14 mouse cellular contexts compared by ENCODE assay signal in genomic region chr11:115178766-115179165, GRCm38 (mm10). TPM values are rescaled to one million over a fixed set of nuclear protein-coding genes. Genes with fewer than 3 reads are reported as not detected.
DNase-seq lines count a peak whose midpoint lies in the region; ATAC-seq and TF ChIP-seq lines count a peak whose summit lies in the region.
"Had no signal": no experiment of that assay in that cellular context is flagged by ENCODE, and none has a peak within 500 bp of the region (broad histone marks: within the 10 kb centered on the region; RNA-seq: fewer than 3 reads in every experiment).

No protein-coding gene starts in this region.

- no peak for DNase-seq in midbrain, embryonic 10.5 days (ENCODE audit: low spot score)
- DNase-seq in midbrain, embryonic 14.5 days, result no peak
- peak; percentile 73 for DNase-seq in kidney, postnatal 14 days
- DNase-seq in cerebellum, adult 2 months, result no peak
- DNase-seq in adrenal gland, postnatal 36 days, result no peak
- DNase-seq: adrenal gland, adult 2 months; heart, postnatal 14 days; lung, postnatal 10 days had no signal

- H3K27ac ChIP-seq in hindbrain, embryonic 13.5 days, result peak overlapping the region; percentile 60; the same call in 1 of the 2 replicates
- no peak overlapping the region for H3K27ac ChIP-seq in hindbrain, embryonic 12.5 days
- peak overlapping the region; percentile 34; the same call in 1 of the 2 replicates for H3K27ac ChIP-seq in midbrain, embryonic 10.5 days (replicated peaks)
- no peak overlapping the region for H3K27ac ChIP-seq in midbrain, embryonic 14.5 days (replicated peaks; ENCODE audit: low read depth, low read length)
- H3K27ac ChIP-seq in stomach, embryonic 15.5 days, result no peak overlapping the region
- no peak overlapping the region for H3K27ac ChIP-seq in cerebellum, adult 2 months (ENCODE audit: insufficient read depth, low read length)

- no peak overlapping the region for H3K4me3 ChIP-seq in hindbrain, embryonic 13.5 days
- H3K4me3 ChIP-seq in hindbrain, embryonic 12.5 days, result no peak overlapping the region
- no peak overlapping the region for H3K4me3 ChIP-seq in midbrain, embryonic 10.5 days
- no peak overlapping the region for H3K4me3 ChIP-seq in midbrain, embryonic 14.5 days (replicated peaks; ENCODE audit: low read depth, low read length)
- H3K4me3 ChIP-seq in stomach, embryonic 15.5 days (replicated peaks), result no peak overlapping the region
- no peak overlapping the region for H3K4me3 ChIP-seq in cerebellum, adult 2 months (replicated peaks; ENCODE audit: insufficient read depth, low read depth, low read length)

- no peaks in the 10 kb centered on the region for H3K36me3 ChIP-seq in hindbrain, embryonic 13.5 days
- H3K36me3 ChIP-seq in hindbrain, embryonic 12.5 days, result no peaks in the 10 kb centered on the region
- peaks cover 22% of the 10 kb centered on the region; the same call in 1 of the 2 replicates for H3K36me3 ChIP-seq in midbrain, embryonic 10.5 days
- no peaks in the 10 kb centered on the region for H3K36me3 ChIP-seq in midbrain, embryonic 14.5 days (ENCODE audit: control insufficient read depth, insufficient read depth, low read length)
- no peaks in the 10 kb centered on the region for H3K36me3 ChIP-seq in stomach, embryonic 15.5 days

- H3K4me2 ChIP-seq in hindbrain, embryonic 13.5 days, result no peak overlapping the region
- no peak overlapping the region for H3K4me2 ChIP-seq in hindbrain, embryonic 12.5 days (replicated peaks)
- H3K4me2 ChIP-seq in midbrain, embryonic 14.5 days (ENCODE audit: low read length), result no peak overlapping the region
- H3K4me2 ChIP-seq in stomach, embryonic 15.5 days, result 0 out of 2 replicates have a peak overlapping the region, but pooled peaks have one; percentile 6

- no peaks in the 10 kb centered on the region for H3K9me3 ChIP-seq in hindbrain, embryonic 13.5 days
- H3K9me3 ChIP-seq in hindbrain, embryonic 12.5 days (replicated peaks), result no peaks in the 10 kb centered on the region
- no peaks in the 10 kb centered on the region for H3K9me3 ChIP-seq in midbrain, embryonic 10.5 days (replicated peaks)
- no peaks in the 10 kb centered on the region for H3K9me3 ChIP-seq in midbrain, embryonic 14.5 days (ENCODE audit: control insufficient read depth, low read length)
- no peaks in the 10 kb centered on the region for H3K9me3 ChIP-seq in stomach, embryonic 15.5 days

- TF ChIP-seq POLR2A in cerebellum, adult 2 months (IDR thresholded peaks at IDR 0.05; ENCODE audit: borderline replicate concordance, insufficient read depth, low read length), result no peak

- no peak for ATAC-seq in hindbrain, embryonic 13.5 days (ENCODE audit: low FRiP score)
- ATAC-seq in hindbrain, embryonic 12.5 days (ENCODE audit: low FRiP score), result no peak
- no peak for ATAC-seq in midbrain, embryonic 14.5 days (ENCODE audit: low FRiP score, low TSS enrichment)
- no peak for ATAC-seq in stomach, embryonic 15.5 days (ENCODE audit: insufficient read depth, low FRiP score, low read depth)

- peaks cover 16% of the 10 kb centered on the region for H3K27me3 ChIP-seq in hindbrain, embryonic 13.5 days
- H3K27me3 ChIP-seq in hindbrain, embryonic 12.5 days, result peaks cover 16% of the 10 kb centered on the region
- peaks cover 35% of the 10 kb centered on the region for H3K27me3 ChIP-seq in midbrain, embryonic 10.5 days (ENCODE audit: low read depth, poor library complexity, severe bottlenecking)
- H3K27me3 ChIP-seq in midbrain, embryonic 14.5 days (ENCODE audit: control insufficient read depth, insufficient read depth, low read length), result no peaks in the 10 kb centered on the region
- H3K27me3 ChIP-seq in stomach, embryonic 15.5 days (replicated peaks), result no peaks in the 10 kb centered on the region
- H3K27me3 ChIP-seq in cerebellum, adult 2 months (ENCODE audit: control insufficient read depth, insufficient read depth, low read length), result no peaks in the 10 kb centered on the region

- no peak for TF ChIP-seq CTCF in cerebellum, adult 2 months (IDR thresholded peaks at IDR 0.05; ENCODE audit: borderline replicate concordance, insufficient read depth, low read depth, low read length)

- 85% methylated on average over 2 of the region's 2 CpGs for WGBS in hindbrain, embryonic 13.5 days
- 85% methylated on average over 2 of the region's 2 CpGs for WGBS in hindbrain, embryonic 12.5 days
- 90% methylated on average over 2 of the region's 2 CpGs for WGBS in midbrain, embryonic 10.5 days
- 96% methylated on average over 2 of the region's 2 CpGs for WGBS in midbrain, embryonic 14.5 days
- WGBS in stomach, embryonic 15.5 days, result 63% methylated on average over 2 of the region's 2 CpGs
- 27% methylated on average over 2 of the region's 2 CpGs for WGBS in cerebellum, adult 2 months

- peaks cover 68% of the 10 kb centered on the region for H3K4me1 ChIP-seq in hindbrain, embryonic 13.5 days (replicated peaks)
- H3K4me1 ChIP-seq in hindbrain, embryonic 12.5 days, result peaks cover 42% of the 10 kb centered on the region
- H3K4me1 ChIP-seq in midbrain, embryonic 10.5 days, result peaks cover 60% of the 10 kb centered on the region
- H3K4me1 ChIP-seq in midbrain, embryonic 14.5 days (ENCODE audit: control insufficient read depth, insufficient read depth, low read length), result peaks cover 21% of the 10 kb centered on the region; the same call in 1 of the 2 replicates
- peaks cover 49% of the 10 kb centered on the region for H3K4me1 ChIP-seq in stomach, embryonic 15.5 days
- H3K4me1 ChIP-seq in cerebellum, adult 2 months (ENCODE audit: control insufficient read depth, insufficient read depth, low read length), result peaks cover 13% of the 10 kb centered on the region

- no peak overlapping the region; the same call in 1 of the 2 replicates for H3K9ac ChIP-seq in hindbrain, embryonic 13.5 days
- no peak overlapping the region for H3K9ac ChIP-seq in hindbrain, embryonic 12.5 days
- no peak overlapping the region for H3K9ac ChIP-seq in midbrain, embryonic 14.5 days (replicated peaks; ENCODE audit: low read length)
- no peak overlapping the region for H3K9ac ChIP-seq in stomach, embryonic 15.5 days

RNA-seq across cellular contexts. Expression of gene Tmem104, which starts 8.5 kb away (rescaled TPM):
- 11.2 and 12.1 TPM in 2 replicates for polyA plus RNA-seq in hindbrain, embryonic 13.5 days (2015; fragmentation: Nextera tagmentation; extraction: Ambion mirVana)
- 9.0 and 10.4 TPM in 2 replicates for polyA plus RNA-seq in hindbrain, embryonic 12.5 days (2016; fragmentation: Nextera tagmentation; extraction: Ambion mirVana)
- 7.1 and 11.3 TPM in 2 replicates for polyA plus RNA-seq in midbrain, embryonic 10.5 days (2016; fragmentation: Nextera tagmentation; extraction: Ambion mirVana)
- polyA plus RNA-seq in midbrain, embryonic 14.5 days (2014; fragmentation: Nextera tagmentation; extraction: Ambion mirVana), result 10.9 and 14.9 TPM in 2 replicates
- polyA plus RNA-seq in stomach, embryonic 15.5 days (2015; fragmentation: Nextera tagmentation; extraction: Ambion mirVana), result 9.3 and 11.5 TPM in 2 replicates
- polyA plus RNA-seq in cerebellum, adult 2 months (2012; rRNA removed), result 12.5 and 13.3 TPM in 2 replicates
- total RNA-seq in adrenal gland, postnatal 36 days (2021), result 10 to 100 TPM; 19.9 to 23.2 TPM

RNA-seq across cellular contexts. Expression of gene Nat9, which starts 8.9 kb away (rescaled TPM):
- polyA plus RNA-seq in hindbrain, embryonic 13.5 days (2015; fragmentation: Nextera tagmentation; extraction: Ambion mirVana), result 21.5 and 22.0 TPM in 2 replicates
- 19.1 and 21.1 TPM in 2 replicates for polyA plus RNA-seq in hindbrain, embryonic 12.5 days (2016; fragmentation: Nextera tagmentation; extraction: Ambion mirVana)
- polyA plus RNA-seq in midbrain, embryonic 10.5 days (2016; fragmentation: Nextera tagmentation; extraction: Ambion mirVana), result 17.8 and 19.5 TPM in 2 replicates
- 17.4 and 21.2 TPM in 2 replicates for polyA plus RNA-seq in midbrain, embryonic 14.5 days (2014; fragmentation: Nextera tagmentation; extraction: Ambion mirVana)
- 23.2 and 24.0 TPM in 2 replicates for polyA plus RNA-seq in stomach, embryonic 15.5 days (2015; fragmentation: Nextera tagmentation; extraction: Ambion mirVana)
- 30.8 and 37.5 TPM in 2 replicates for polyA plus RNA-seq in cerebellum, adult 2 months (2012; rRNA removed)
- total RNA-seq in adrenal gland, postnatal 36 days (2021), result 10 to 100 TPM; 26.7 to 29.4 TPM

RNA-seq across cellular contexts. Expression of gene Slc9a3r1, which starts 15.6 kb away (rescaled TPM):
- 42.2 and 55.2 TPM in 2 replicates for polyA plus RNA-seq in hindbrain, embryonic 13.5 days (2015; fragmentation: Nextera tagmentation; extraction: Ambion mirVana)
- polyA plus RNA-seq in hindbrain, embryonic 12.5 days (2016; fragmentation: Nextera tagmentation; extraction: Ambion mirVana), result 35.7 and 42.3 TPM in 2 replicates
- polyA plus RNA-seq in midbrain, embryonic 10.5 days (2016; fragmentation: Nextera tagmentation; extraction: Ambion mirVana), result 36.8 and 37.8 TPM in 2 replicates
- polyA plus RNA-seq in midbrain, embryonic 14.5 days (2014; fragmentation: Nextera tagmentation; extraction: Ambion mirVana), result 44.3 and 46.6 TPM in 2 replicates
- polyA plus RNA-seq in stomach, embryonic 15.5 days (2015; fragmentation: Nextera tagmentation; extraction: Ambion mirVana), result 142 and 144 TPM in 2 replicates
- polyA plus RNA-seq in cerebellum, adult 2 months (2012; rRNA removed), result 87.2 and 87.9 TPM in 2 replicates
- 10 to 100 TPM; 18.1 to 20.3 TPM for total RNA-seq in adrenal gland, postnatal 36 days (2021)

RNA-seq across cellular contexts. Expression of gene Cd300lf, which starts 45.0 kb away (rescaled TPM):
- 0.12 and 0.27 TPM in 2 replicates for polyA plus RNA-seq in hindbrain, embryonic 13.5 days (2015; fragmentation: Nextera tagmentation; extraction: Ambion mirVana)
- 0.27 TPM in 1 of 2 replicates, not detected in the other for polyA plus RNA-seq in hindbrain, embryonic 12.5 days (2016; fragmentation: Nextera tagmentation; extraction: Ambion mirVana)
- polyA plus RNA-seq in midbrain, embryonic 10.5 days (2016; fragmentation: Nextera tagmentation; extraction: Ambion mirVana), result 0.21 TPM in 1 of 2 replicates, not detected in the other
- not detected in 2 replicates for polyA plus RNA-seq in midbrain, embryonic 14.5 days (2014; fragmentation: Nextera tagmentation; extraction: Ambion mirVana)
- 2.1 and 2.6 TPM in 2 replicates for polyA plus RNA-seq in stomach, embryonic 15.5 days (2015; fragmentation: Nextera tagmentation; extraction: Ambion mirVana)
- polyA plus RNA-seq in cerebellum, adult 2 months (2012; rRNA removed), result 0.57 and 0.72 TPM in 2 replicates
- total RNA-seq in adrenal gland, postnatal 36 days (2021), result 1 to 10 TPM in 1 of 2 experiments, under 1 TPM in 1; 0.69 to 1.0 TPM
- polyA plus RNA-seq: C2C12; embryonic facial prominence, embryonic 11.5 days; neural tube, embryonic 11.5 days had no signal

Comparison
In these comparisons a context has a peak if more than half of its experiments do, and no peak if none do; other contexts are left out.
1. H3K27ac ChIP-seq: peak in hindbrain, embryonic 13.5 days (single experiment) and midbrain, embryonic 10.5 days (single experiment); none in hindbrain, embryonic 12.5 days (single experiment), midbrain, embryonic 14.5 days (single experiment), stomach, embryonic 15.5 days (single experiment) and cerebellum, adult 2 months (single experiment).